Mouse (Mus musculus) C2C12 (cell line): ENCODE measurements around the gene Dusp22.

Experiments used
- CEBPB ChIP-seq: IDR thresholded peaks from one replicate; pipeline ENCODE4 v1.6.1; 2011; ENCODE audit warnings: low read depth, mild to moderate bottlenecking, control low read depth, moderate library complexity
- CTCF ChIP-seq: IDR thresholded peaks from one replicate; pipeline ENCODE4 v1.5.1; 2011; ENCODE audit not compliant: control insufficient read depth, insufficient read depth, insufficient read length
- FOSL1 ChIP-seq: IDR thresholded peaks from one replicate; pipeline ENCODE4 v1.8.0; 2011; ENCODE audit warnings: mild to moderate bottlenecking, low read length; ENCODE audit not compliant: poor library complexity, insufficient read depth, severe bottlenecking
- MAX ChIP-seq: IDR thresholded peaks from one replicate; pipeline ENCODE4 v1.6.1; 2011; ENCODE audit warnings: mild to moderate bottlenecking, control low read depth
- MYOD1 ChIP-seq: IDR thresholded peaks from one replicate; pipeline ENCODE4 v1.6.1; 2011; ENCODE audit warnings: low read depth; ENCODE audit not compliant: control insufficient read depth, insufficient read length
- USF1 ChIP-seq: IDR thresholded peaks from one replicate; pipeline ENCODE4 v1.6.1; 2011; ENCODE audit warnings: low read depth, mild to moderate bottlenecking, control low read depth, moderate library complexity

DNA sequence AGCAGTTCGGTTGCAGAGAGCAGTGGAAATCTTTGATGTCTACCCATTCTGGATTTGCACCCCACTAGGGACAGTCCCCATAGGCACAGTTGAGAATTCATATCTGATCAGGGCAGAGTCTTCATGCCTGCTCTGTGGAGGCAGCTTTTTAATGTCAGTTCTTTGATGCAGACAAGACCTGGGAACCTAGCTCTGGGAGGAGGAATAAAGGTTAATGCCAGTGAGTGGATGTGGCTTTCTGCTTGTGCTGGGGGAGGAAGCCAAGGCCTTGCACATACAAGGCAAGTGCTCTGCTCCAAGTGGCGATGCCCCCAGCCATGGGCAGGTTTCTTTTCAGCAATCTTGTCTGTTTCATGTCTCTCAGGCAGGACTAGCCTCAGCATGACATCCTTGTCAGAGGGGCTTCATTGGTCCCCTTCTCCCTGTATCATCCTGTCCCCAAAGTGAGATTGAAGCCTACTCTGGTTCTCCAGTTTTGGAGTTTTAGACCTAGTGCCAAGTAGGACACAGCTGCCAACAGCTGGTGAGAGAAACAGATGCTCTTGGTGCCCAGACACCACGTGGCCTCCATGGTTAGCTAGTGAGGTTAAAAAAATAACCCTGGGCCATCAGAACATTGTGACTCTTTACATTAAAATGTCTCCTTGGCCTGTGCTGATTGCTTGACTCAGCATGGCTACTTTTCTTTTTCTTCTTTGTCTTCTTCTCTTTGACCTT is 100.7 kb downstream of the Dusp22 start:
- TF ChIP-seq CTCF (no peak), CEBPB (no peak), MYOD1 (peak; percentile 13), MAX (no peak), USF1 (peak; percentile 56), FOSL1 (no peak)
